Mouse (Mus musculus) intestine, postnatal 0 days (tissue): Measurements from ENCODE around the gene Zfp867. TPM values are rescaled to one million over a fixed set of nuclear protein-coding genes. Genes with fewer than 3 reads are reported as not detected.
A peak's percentile ranks its signal among the peaks of the same experiment; 100 is the strongest.

ENCODE experiments used
- ATAC-seq: fragments of 200-750 bp; cut with Nextera tagmentation; 2 replicates; pipeline ENCODE4 v1.8.0; 2017; ENCODE audit warnings: mild to moderate bottlenecking, moderate TSS enrichment, moderate library complexity
- H3K27ac ChIP-seq: fragments of 300-500 bp; sonication (generic); 2 replicates; pipeline ENCODE4 v1.5.1; 2014; ENCODE audit warnings: mild to moderate bottlenecking, low read depth, low read length, moderate library complexity
- H3K27me3 ChIP-seq: fragments of 300-500 bp; sonication (generic); replicated peaks from 2 replicates; pipeline ENCODE4 v1.6.1; 2014; ENCODE audit warnings: low read length, mixed read lengths; ENCODE audit not compliant: control insufficient read depth, insufficient read depth
- H3K36me3 ChIP-seq: fragments of 300-500 bp; sonication (generic); 2 replicates; pipeline ENCODE4 v1.6.1; 2014; ENCODE audit warnings: mild to moderate bottlenecking, moderate library complexity; ENCODE audit not compliant: control insufficient read depth, insufficient read depth
- H3K4me1 ChIP-seq: fragments of 300-500 bp; sonication (generic); replicated peaks from 2 replicates; pipeline ENCODE4 v1.6.1; 2014; ENCODE audit warnings: antibody characterized with exemption, low read length, mixed read lengths; ENCODE audit not compliant: control insufficient read depth, insufficient read depth
- H3K4me2 ChIP-seq: fragments of 300-500 bp; sonication (generic); replicated peaks from 2 replicates; pipeline ENCODE4 v1.6.1; 2014; ENCODE audit warnings: low read depth, mild to moderate bottlenecking, moderate library complexity
- H3K4me3 ChIP-seq: fragments of 300-500 bp; sonication (generic); 2 replicates; pipeline ENCODE4 v1.5.1; 2014; ENCODE audit warnings: low read depth, low read length
- H3K9ac ChIP-seq: fragments of 300-500 bp; sonication (generic); 2 replicates; pipeline ENCODE4 v1.6.1; 2014; ENCODE audit warnings: mild to moderate bottlenecking, low read depth, low read length
- H3K9me3 ChIP-seq: fragments of 300-500 bp; sonication (generic); 2 replicates; pipeline ENCODE4 v1.6.1; 2016; ENCODE audit warnings: mixed run types; ENCODE audit not compliant: control insufficient read depth
- CTCF ChIP-seq: sonication (generic); IDR thresholded peaks from 2 replicates; pipeline ENCODE4 v1.5.1; 2016; ENCODE audit warnings: low read depth, mild to moderate bottlenecking, control low read depth, antibody characterized with exemption, moderate library complexity
- WGBS: fragments of 180-500 bp; shearing (Covaris S2); extraction: QIAGEN DNeasy Blood & Tissue Kit; methylation state at CpG from one replicate; pipeline ENCODE4 v1.1.7; 2014; 5-methylcytosine and 5-hydroxymethylcytosine counted together
- polyA plus RNA-seq: library from polyadenylated mRNA; unstranded; fragments of >200 nt; fragmentation: Nextera tagmentation; extraction: Ambion mirVana; gene quantifications from 2 replicates; pipeline ENCODE4 v1.2.1, GENCODE M21; 2015

Gene Zfp867
- polyA plus RNA-seq, 1 experiment from 2014 or later: 2.1 TPM

GRCm38 (mm10) chr11:59513556-59513955 lies 41.3 kb upstream of the Zfp867 start:
- Histone ChIP-seq H3K27me3 (no peaks in the 10 kb centered on the region), H3K27ac (no peak overlapping the region), H3K4me1 (no peaks in the 10 kb centered on the region), H3K9ac (no peak overlapping the region), H3K4me2 (no peak overlapping the region), H3K9me3 (no peaks in the 10 kb centered on the region), H3K4me3 (no peak overlapping the region), H3K36me3 (no peaks in the 10 kb centered on the region; the same call in 1 of the 2 replicates)
- 78% methylated on average over 3 of the region's 3 CpGs for WGBS
- TF ChIP-seq CTCF: peak; percentile 48
- ATAC-seq: no peak

- H3K27me3 ChIP-seq: no peaks in the 10 kb centered on the region
- TF ChIP-seq CTCF: no peak
- no peaks in the 10 kb centered on the region for H3K9me3 ChIP-seq
- 81% methylated on average over 10 of the region's 10 CpGs for WGBS
- H3K9ac ChIP-seq: no peak overlapping the region
- no peaks in the 10 kb centered on the region for H3K4me1 ChIP-seq
- no peak overlapping the region for H3K4me2 ChIP-seq
- no peaks in the 10 kb centered on the region; the same call in 1 of the 2 replicates for H3K36me3 ChIP-seq
- ATAC-seq: no peak
- no peak overlapping the region for H3K27ac ChIP-seq
- H3K4me3 ChIP-seq: no peak overlapping the region
Measured at GRCm38 (mm10) chr11:59512733-59513132, 40.5 kb upstream of the Zfp867 start.

GRCm38 (mm10) chr11:59511558-59511957 lies 39.3 kb upstream of the Zfp867 start:
- Histone ChIP-seq H3K4me1 (no peaks in the 10 kb centered on the region), H3K27ac (no peak overlapping the region), H3K36me3 (no peaks in the 10 kb centered on the region; the same call in 1 of the 2 replicates), H3K4me2 (no peak overlapping the region), H3K9me3 (no peaks in the 10 kb centered on the region), H3K27me3 (no peaks in the 10 kb centered on the region), H3K9ac (no peak overlapping the region), H3K4me3 (no peak overlapping the region)
- WGBS: 86% methylated on average over 1 of the region's 1 CpGs
- no peak for TF ChIP-seq CTCF
- no peak for ATAC-seq

GRCm38 (mm10) chr11:59506713-59507074 lies 34.4 kb upstream of the Zfp867 start:
- ATAC-seq: peak; percentile 5; the same call in 1 of the 2 replicates
- no peaks in the 10 kb centered on the region for H3K9me3 ChIP-seq
- 4% methylated on average over 14 of the region's 14 CpGs for WGBS

GRCm38 (mm10) chr11:59505839-59506712 lies 33.8 kb upstream of the Zfp867 start:
- WGBS: under 1% methylated on average over 69 of the region's 71 CpGs
- Histone ChIP-seq H3K4me1 (no peaks in the 10 kb centered on the region), H3K4me2 (peak overlapping the region; percentile 88), H3K9me3 (no peaks in the 10 kb centered on the region), H3K27me3 (no peaks in the 10 kb centered on the region), H3K9ac (peak overlapping the region; percentile 82), H3K36me3 (peaks cover 25% of the 10 kb centered on the region), H3K27ac (peak overlapping the region; percentile 89), H3K4me3 (peak overlapping the region; percentile 68)
- ATAC-seq: peak; percentile 85
- TF ChIP-seq CTCF: no peak

More at GRCm38 (mm10) chr11:59506713-59507074, 34.4 kb upstream of the Zfp867 start:
- H3K36me3 ChIP-seq: peaks cover 20% of the 10 kb centered on the region
- no peak for TF ChIP-seq CTCF
- H3K9ac ChIP-seq: peak overlapping the region; percentile 82
- no peaks in the 10 kb centered on the region for H3K4me1 ChIP-seq
- peak overlapping the region; percentile 89 for H3K27ac ChIP-seq
- no peaks in the 10 kb centered on the region for H3K27me3 ChIP-seq
- peak overlapping the region; percentile 88 for H3K4me2 ChIP-seq
- H3K4me3 ChIP-seq: peak overlapping the region; percentile 68

- under 1% methylated on average over 21 of the region's 21 CpGs for WGBS
- Histone ChIP-seq H3K36me3 (peaks cover 32% of the 10 kb centered on the region), H3K4me2 (peak overlapping the region; percentile 88), H3K4me1 (no peaks in the 10 kb centered on the region), H3K9ac (peak overlapping the region; percentile 82), H3K27me3 (no peaks in the 10 kb centered on the region), H3K27ac (peak overlapping the region; percentile 61; the same call in 1 of the 2 replicates), H3K4me3 (peak overlapping the region; percentile 68), H3K9me3 (no peaks in the 10 kb centered on the region)
- peak; percentile 57 for ATAC-seq
- TF ChIP-seq CTCF: no peak
Measured at GRCm38 (mm10) chr11:59505351-59505838, 33.1 kb upstream of the Zfp867 start.
